Mouse (Mus musculus): ENCODE data around the gene Ildr2. TPM values are rescaled to one million over a fixed set of nuclear protein-coding genes. Genes with fewer than 3 reads are reported as not detected.

The Ildr2 gene
- polyA plus RNA-seq, 1 experiment, result 1.1 TPM

DNA sequence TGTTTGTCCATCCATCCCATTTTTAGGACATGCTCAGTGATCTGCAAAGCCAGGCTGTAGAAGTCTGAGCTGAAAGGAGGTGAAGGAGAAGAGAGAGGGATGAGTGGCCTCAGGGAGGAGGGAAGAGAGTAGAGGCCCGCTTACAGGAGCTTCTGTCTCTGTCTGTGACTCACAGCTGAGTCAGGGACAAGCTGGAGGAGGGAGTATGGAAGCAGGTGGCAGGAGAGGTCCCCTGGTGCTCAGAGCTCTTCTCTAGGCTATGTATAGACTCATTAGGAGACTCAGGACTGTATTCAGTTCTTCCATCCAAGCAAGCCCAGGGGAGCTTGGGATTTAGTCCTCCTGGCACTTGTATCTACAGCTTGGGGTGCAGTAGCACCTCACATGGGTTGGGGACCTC lies 59.7 kb downstream of the Ildr2 start:
- Histone ChIP-seq H3K4me1 (ENCODE audit: control insufficient read depth, insufficient read depth, low read length) (peaks cover 2% of the 10 kb centered on the region; the same call in 1 of the 2 replicates), H3K4me3 (replicated peaks; ENCODE audit: extremely low read depth, low read depth, low read length) (no peak overlapping the region)
- 76% methylated on average over 1 of the region's 1 CpGs for WGBS
- TF ChIP-seq POLR2A (IDR thresholded peaks at IDR 0.05; ENCODE audit: borderline replicate concordance, extremely low read depth, low read depth, low read length) (no peak), CTCF (IDR thresholded peaks at IDR 0.05; ENCODE audit: insufficient read depth, low read length) (no peak)
- no peak for DNase-seq

DNA sequence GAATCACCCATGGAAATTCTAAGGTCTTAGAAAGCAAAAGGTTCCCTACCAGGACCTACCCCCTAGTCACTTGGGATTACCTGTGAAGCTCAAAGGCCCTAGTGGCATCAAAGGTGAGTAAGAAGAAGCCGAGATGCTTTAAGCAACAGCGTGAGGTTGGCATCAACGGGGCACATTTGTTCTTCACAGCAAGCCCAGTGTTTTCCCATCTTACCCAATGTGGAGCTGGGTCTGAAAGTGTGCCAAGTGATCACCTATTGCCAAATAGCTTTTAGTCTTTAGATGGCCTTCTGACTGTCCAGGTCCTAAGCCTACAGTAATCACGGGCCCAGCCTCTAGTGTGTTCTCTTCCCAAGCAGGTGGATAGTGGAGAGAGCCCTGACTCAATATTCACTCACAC lies 61.8 kb downstream of the Ildr2 start:
- WGBS, result 71% methylated on average over 4 of the region's 4 CpGs
- Histone ChIP-seq H3K4me3 (replicated peaks; ENCODE audit: extremely low read depth, low read depth, low read length) (no peak overlapping the region), H3K4me1 (ENCODE audit: control insufficient read depth, insufficient read depth, low read length) (no peaks in the 10 kb centered on the region)
- no peak for DNase-seq
- TF ChIP-seq CTCF (IDR thresholded peaks at IDR 0.05; ENCODE audit: insufficient read depth, low read length), result no peak
- no peak for TF ChIP-seq POLR2A (IDR thresholded peaks at IDR 0.05; ENCODE audit: borderline replicate concordance, extremely low read depth, low read depth, low read length)

DNA sequence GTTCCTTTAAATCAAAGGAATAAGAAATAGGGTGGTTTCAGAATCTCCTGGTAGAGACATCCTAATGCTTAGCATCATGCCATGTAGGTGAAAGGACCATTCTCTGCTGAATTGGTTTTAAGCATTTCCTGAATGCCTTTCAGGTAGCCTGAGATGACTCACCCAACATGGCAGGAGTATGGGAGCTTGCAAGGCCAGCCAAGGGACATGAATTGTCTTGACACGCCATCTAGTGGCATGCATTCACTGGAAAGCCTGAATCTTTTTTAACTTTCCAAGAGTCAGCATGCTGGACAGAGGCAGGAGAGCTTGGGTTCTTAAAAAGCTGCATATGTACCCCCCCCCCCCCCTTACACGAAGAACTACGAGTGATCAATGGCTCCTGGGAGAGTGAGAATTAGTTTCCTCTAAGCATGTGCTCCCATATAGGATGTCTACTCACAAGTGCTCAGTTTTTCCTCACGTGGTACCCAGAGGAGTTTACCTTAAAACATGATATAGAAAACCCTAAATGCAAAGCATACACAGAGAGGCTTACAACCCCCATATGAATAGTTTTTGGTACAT lies 65.3 kb downstream of the Ildr2 start:
- WGBS, result 18% methylated on average over 4 of the region's 4 CpGs
- peak; percentile 14 for DNase-seq

DNA sequence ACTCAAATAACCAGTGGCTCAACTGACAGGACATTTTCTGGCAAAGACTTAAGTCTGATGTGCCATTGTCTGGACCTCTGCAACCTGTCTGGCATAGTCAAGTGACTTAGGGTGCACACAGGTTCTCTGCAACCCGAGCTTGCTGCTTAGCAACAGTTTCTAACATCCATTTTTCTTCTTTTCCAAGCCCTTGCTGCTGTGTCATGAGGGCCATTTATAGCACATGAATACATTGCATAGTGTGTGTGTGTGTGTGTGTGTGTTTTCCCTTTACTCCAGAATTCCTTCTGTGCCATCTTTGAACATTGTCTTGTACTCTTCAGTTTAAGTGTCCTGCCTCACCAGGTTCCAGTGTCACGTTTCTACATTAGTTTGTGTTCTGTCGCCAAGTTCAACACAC lies 72.5 kb downstream of the Ildr2 start:
- Histone ChIP-seq H3K4me1 (ENCODE audit: control insufficient read depth, insufficient read depth, low read length) (no peaks in the 10 kb centered on the region), H3K4me3 (replicated peaks; ENCODE audit: extremely low read depth, low read depth, low read length) (no peak overlapping the region)
- 61% methylated on average over 3 of the region's 3 CpGs for WGBS
- TF ChIP-seq POLR2A (IDR thresholded peaks at IDR 0.05; ENCODE audit: borderline replicate concordance, extremely low read depth, low read depth, low read length), result no peak
- TF ChIP-seq CTCF (IDR thresholded peaks at IDR 0.05; ENCODE audit: insufficient read depth, low read length), result no peak
- no peak for DNase-seq

More for the DNA sequence above, 65.3 kb downstream of the Ildr2 start:
- TF ChIP-seq POLR2A (IDR thresholded peaks at IDR 0.05; ENCODE audit: borderline replicate concordance, extremely low read depth, low read depth, low read length) (no peak), CTCF (IDR thresholded peaks at IDR 0.05; ENCODE audit: insufficient read depth, low read length) (peak; percentile 52; the same call in 1 of the 2 replicates)
- no peak overlapping the region for H3K4me3 ChIP-seq (replicated peaks; ENCODE audit: extremely low read depth, low read depth, low read length)
- H3K4me1 ChIP-seq (ENCODE audit: control insufficient read depth, insufficient read depth, low read length), result no peaks in the 10 kb centered on the region

DNA sequence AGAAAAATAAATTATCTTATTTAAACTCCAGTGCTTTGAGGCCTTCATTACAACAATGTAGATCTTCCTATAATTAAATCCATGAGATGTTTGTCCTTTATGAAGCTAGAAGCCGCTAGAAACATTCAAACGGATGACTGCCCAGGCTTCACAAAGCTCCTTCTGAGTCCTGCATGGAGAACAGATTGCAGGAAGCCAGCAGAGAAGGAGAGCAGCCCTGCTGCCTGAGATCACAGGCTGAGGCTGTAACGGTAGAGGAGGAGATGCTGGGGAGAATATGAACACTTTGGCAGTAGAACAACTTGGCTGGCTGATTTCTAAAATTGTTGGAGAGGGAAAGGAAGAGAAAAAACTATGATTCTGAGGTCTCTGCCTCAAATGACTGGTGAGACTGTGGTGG lies 76.8 kb downstream of the Ildr2 start:
- DNase-seq, result no peak
- 66% methylated on average over 3 of the region's 3 CpGs for WGBS
- TF ChIP-seq CTCF (IDR thresholded peaks at IDR 0.05; ENCODE audit: insufficient read depth, low read length), result no peak
- TF ChIP-seq POLR2A (IDR thresholded peaks at IDR 0.05; ENCODE audit: borderline replicate concordance, extremely low read depth, low read depth, low read length), result no peak

DNA sequence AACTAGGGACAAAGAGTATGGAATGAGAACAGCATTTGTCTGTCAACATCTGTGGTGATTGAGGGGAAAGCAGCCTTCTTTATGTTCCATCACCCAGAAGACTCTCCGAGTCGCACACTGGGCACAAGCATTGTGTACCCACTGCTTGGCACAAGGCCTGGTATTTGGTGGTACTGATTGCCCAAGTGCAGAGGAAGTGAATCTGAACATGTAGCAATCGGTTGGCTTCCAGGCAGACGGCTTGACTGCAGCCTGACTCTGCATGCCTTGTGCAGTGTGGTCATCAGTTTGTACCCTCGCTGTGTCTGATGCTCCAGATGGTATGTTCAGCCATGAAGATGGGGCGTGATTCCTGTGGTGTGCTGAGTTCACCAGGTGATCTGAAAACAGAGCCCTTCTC lies 85.2 kb downstream of the Ildr2 start:
- H3K4me3 ChIP-seq (replicated peaks; ENCODE audit: extremely low read depth, low read depth, low read length), result no peak overlapping the region
- H3K4me1 ChIP-seq (ENCODE audit: control insufficient read depth, insufficient read depth, low read length), result no peaks in the 10 kb centered on the region
- TF ChIP-seq POLR2A (IDR thresholded peaks at IDR 0.05; ENCODE audit: borderline replicate concordance, extremely low read depth, low read depth, low read length), result no peak
- TF ChIP-seq CTCF (IDR thresholded peaks at IDR 0.05; ENCODE audit: insufficient read depth, low read length), result no peak
- 48% methylated on average over 6 of the region's 6 CpGs for WGBS
- DNase-seq, result no peak

More for the DNA sequence above, 76.8 kb downstream of the Ildr2 start:
- no peaks in the 10 kb centered on the region for H3K4me1 ChIP-seq (ENCODE audit: control insufficient read depth, insufficient read depth, low read length)
- no peak overlapping the region for H3K4me3 ChIP-seq (replicated peaks; ENCODE audit: extremely low read depth, low read depth, low read length)

DNA sequence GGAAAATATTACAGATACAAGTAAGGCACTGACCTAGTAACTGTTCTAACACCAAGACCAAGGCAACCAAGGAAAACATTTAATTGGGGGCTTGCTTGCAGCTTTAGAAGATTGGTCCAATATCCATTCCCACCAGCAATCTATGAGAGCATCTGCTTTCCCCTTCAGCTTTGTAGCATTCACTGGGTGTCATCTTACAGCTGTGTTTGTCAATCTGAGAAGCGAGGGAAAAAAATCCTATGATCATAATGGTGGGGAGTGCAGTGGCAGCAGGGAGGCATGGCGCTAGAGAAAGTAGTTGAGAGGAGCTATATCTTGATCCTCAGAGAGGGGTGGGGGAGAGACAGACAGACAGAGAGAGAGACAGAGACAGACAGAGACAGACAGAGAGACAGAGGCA lies 88.1 kb downstream of the Ildr2 start:
- TF ChIP-seq POLR2A (IDR thresholded peaks at IDR 0.05; ENCODE audit: borderline replicate concordance, extremely low read depth, low read depth, low read length), result no peak
- no peak for TF ChIP-seq CTCF (IDR thresholded peaks at IDR 0.05; ENCODE audit: insufficient read depth, low read length)
- Histone ChIP-seq H3K4me1 (ENCODE audit: control insufficient read depth, insufficient read depth, low read length) (no peaks in the 10 kb centered on the region), H3K4me3 (replicated peaks; ENCODE audit: extremely low read depth, low read depth, low read length) (no peak overlapping the region)
- no peak for DNase-seq
- WGBS, result 74% methylated on average over 2 of the region's 2 CpGs

DNA sequence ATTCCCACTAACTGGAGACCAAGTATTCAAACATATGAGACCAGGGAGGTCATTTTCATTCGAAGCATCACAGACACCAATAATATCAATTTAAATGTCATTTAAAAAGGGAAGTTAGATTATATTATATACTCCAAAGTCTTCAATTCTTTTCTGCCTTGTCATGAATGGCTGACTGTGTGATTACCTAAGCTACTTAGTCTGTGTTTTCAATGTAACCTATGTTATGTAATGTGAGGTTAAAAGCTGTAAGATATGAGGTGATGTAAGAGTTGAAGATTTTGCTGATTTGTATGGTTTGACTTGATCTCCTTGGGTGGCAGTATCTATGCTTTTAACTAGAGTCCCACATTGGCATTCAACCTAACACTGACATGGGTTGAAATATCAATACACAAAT lies 88.6 kb downstream of the Ildr2 start:
- no peak for DNase-seq
- H3K4me1 ChIP-seq (ENCODE audit: control insufficient read depth, insufficient read depth, low read length), result no peaks in the 10 kb centered on the region
- 62% methylated on average over 1 of the region's 1 CpGs for WGBS
- no peak overlapping the region for H3K4me3 ChIP-seq (replicated peaks; ENCODE audit: extremely low read depth, low read depth, low read length)
- TF ChIP-seq CTCF (IDR thresholded peaks at IDR 0.05; ENCODE audit: insufficient read depth, low read length), result no peak
- no peak for TF ChIP-seq POLR2A (IDR thresholded peaks at IDR 0.05; ENCODE audit: borderline replicate concordance, extremely low read depth, low read depth, low read length)

DNA sequence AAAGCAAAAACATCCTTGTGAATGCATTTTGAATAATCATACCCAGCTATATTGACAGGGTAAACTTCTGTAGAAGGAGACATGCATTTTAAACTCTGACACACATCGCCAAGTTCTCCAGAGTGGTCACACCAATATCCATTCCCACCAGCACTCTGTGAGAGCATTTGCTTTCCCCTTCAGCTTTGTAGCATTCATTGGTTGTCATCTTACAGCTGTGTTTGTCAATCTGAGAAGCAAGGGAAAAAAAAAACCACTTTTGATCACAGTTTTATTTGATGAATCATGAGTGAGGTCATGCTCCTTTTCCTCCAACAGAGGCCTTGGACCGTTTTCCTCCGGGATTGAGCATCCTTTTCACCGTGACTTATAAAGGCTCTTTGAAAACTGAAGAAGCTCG lies 89.6 kb downstream of the Ildr2 start:
- Histone ChIP-seq H3K4me1 (ENCODE audit: control insufficient read depth, insufficient read depth, low read length) (no peaks in the 10 kb centered on the region), H3K4me3 (replicated peaks; ENCODE audit: extremely low read depth, low read depth, low read length) (no peak overlapping the region)
- TF ChIP-seq CTCF (IDR thresholded peaks at IDR 0.05; ENCODE audit: insufficient read depth, low read length), result no peak
- no peak for TF ChIP-seq POLR2A (IDR thresholded peaks at IDR 0.05; ENCODE audit: borderline replicate concordance, extremely low read depth, low read depth, low read length)
- DNase-seq, result no peak
- WGBS, result 57% methylated on average over 5 of the region's 5 CpGs

DNA sequence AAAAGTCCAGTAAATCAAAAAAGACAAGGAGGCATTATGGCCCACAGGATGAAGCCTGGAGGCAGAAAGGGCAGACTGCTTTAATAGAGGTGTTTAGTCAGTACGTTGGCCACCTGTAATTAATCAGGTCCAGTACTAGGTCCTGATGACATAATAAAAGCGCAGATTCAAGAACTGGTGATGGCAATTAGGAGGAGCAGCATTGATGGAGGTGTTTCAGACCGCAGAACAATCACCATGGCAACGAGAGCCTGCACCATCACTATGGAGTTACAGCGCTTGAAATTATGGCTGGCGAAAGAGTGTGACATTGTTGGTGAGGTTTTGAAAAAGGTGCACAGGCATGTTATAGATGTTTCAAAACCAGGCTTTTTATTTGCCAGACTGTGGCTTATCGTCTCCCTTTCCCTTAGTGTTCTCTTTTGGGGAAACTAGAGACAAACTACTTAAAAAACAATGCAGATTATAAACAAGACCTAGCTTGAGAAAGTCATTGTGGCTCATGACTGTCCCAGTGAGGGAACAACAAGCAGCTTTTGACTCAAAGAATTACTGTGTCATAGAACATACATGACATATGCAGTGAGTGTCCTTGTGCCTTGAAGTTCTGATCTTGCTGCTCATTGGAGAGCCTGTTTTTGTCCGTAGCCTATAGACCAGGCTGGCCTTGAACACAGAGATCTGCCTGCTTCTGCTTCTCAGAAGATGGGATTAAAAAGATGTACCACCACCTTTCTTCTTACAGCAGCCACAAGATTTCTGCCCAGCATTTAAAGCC lies 90.5 kb downstream of the Ildr2 start:
- 82% methylated on average over 8 of the region's 8 CpGs for WGBS
- no peaks in the 10 kb centered on the region for H3K4me1 ChIP-seq (ENCODE audit: control insufficient read depth, insufficient read depth, low read length)
- no peak for DNase-seq
- H3K4me3 ChIP-seq (replicated peaks; ENCODE audit: extremely low read depth, low read depth, low read length), result no peak overlapping the region
- TF ChIP-seq CTCF (IDR thresholded peaks at IDR 0.05; ENCODE audit: insufficient read depth, low read length) (no peak), POLR2A (IDR thresholded peaks at IDR 0.05; ENCODE audit: borderline replicate concordance, extremely low read depth, low read depth, low read length) (no peak)
